Mouse (Mus musculus): ENCODE data around the gene Zfp51. TPM values are rescaled to one million over a fixed set of nuclear protein-coding genes. Genes with fewer than 3 reads are reported as not detected.

Zfp51 gene
- 7.3 TPM for polyA plus RNA-seq (2014; fragmentation: Illumina TruSeq; extraction: RNeasy Lipid Tissue Mini Kit (QIAGEN cat#74804); ENCODE audit: low read depth, low replicate concordance)

DNA sequence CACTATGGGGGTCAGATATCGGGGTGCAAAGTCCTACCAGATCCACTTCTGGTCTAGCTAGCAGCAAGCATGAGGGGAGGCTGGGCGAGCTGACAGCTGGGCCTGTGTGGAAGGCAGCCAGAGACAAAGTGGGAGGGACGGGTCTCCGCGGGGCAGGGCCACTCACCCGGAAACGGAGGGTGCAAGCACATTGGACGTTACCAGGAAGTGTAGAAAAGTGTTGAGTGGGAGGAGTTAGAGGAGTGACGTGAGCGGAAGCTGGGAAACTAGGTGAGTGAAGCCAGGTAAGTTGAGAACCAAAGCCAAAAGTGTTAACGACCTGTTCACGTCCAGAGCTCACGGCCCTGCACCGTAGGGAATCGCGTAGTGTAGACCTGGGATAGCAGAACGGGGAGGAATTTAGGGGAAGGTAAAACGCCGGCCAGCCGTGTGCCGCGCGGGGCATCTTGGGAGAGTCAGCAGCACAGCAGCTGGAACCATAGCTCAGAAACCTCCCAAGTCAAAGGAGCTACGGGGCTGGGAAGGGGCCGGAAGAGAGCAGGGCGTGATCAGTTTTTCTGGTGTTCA lies at the start of gene Zfp51:
Zfp51 (plus strand) TSS at position 237 of the 567 bp plus-strand sequence.

DNA sequence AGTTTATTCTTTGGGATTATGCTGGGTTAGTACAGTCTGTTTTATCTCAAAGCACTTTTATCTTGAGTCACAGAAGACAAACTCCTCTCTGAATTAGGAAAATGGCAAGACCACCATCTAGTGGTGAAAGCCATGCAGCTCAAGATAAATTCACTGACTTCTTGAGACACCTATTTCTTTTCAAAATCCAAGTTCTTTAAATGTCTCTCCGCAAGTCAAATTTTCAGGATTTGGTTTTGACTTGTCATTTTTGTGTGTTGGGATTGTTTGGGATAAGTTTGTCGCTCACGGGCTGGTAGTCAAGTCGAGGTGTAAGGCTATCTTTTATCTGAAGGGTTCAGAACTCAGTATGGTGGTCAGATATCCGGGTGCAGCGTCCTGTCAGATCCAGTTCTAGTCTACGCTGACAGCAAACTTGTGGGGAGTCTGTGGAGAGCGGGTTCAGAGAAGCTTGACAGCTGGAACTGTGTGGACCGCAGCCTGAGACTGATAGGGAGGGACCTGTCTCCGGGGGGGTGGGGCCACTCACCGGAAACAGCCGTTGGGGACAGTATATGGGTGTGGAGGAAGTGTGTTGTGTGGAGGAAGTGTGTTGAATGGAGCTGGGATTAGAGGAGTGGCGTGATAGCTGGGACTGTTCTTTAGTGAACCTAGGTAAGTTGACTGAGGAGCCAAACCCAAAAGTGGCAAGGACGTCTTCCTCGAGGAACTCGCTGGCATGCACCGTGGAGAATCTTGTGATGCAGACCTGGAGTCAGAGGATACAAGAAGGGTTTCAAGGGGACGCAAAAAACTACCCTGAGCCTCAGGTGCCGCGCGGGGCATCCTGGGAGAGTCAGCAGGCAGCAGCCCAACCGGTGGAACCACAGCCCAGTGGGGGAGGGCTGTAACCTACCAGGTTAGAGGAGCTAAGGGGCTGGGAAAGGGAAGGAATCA lies 27.2 kb upstream of the Zfp51 start, which contains the start of gene Zfp54:
Zfp54 (plus strand) TSS at position 564 of the 936 bp plus-strand sequence.

DNA sequence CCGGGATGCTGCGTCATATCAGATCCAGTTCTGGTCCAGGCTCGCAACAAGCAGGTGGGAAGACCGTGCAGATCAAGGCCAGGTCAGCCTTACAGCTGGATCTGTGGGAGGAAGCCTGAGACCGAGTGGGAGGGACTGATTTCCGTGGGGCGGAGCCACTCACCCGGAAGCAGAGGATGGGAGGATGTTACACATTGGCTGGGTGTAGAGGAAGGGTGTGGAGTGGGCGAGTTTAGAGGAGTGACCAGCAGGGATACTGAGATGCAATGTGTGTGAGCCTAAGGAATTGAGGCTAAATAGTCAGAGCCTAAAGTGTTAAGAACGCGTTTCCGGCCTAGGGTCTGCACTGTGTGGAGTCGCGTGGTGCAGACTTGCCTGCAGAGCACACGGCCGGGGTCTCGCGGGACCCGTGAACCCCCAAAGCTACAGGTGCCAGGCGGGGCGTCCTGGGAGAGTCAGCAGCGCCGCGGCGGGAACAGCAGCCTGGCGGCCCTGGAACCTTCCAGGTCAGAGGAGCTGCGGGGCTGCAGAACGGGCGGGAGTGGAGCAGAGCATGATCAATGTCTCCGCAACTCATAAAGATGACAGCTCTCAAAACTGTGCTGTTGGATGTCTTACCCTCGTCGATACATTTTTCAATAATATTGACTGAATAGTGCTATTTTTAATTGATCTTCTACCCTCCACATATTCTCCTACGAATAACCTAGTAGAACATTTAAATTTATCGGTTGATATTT lies 38.8 kb downstream of the Zfp51 start, which contains the start of gene Zfp53:
Zfp53 (plus strand) TSS at position 239 of the 740 bp plus-strand sequence.

Other genes starting within 250 kb of the Zfp51 start
- gene Vmn1r234, start 224.3 kb upstream of the Zfp51 start, polyA plus RNA-seq (2014; fragmentation: Illumina TruSeq; extraction: RNeasy Lipid Tissue Mini Kit (QIAGEN cat#74804); ENCODE audit: low read depth, low replicate concordance), result not detected
- gene Vmn1r235, start 194.0 kb upstream of the Zfp51 start, polyA plus RNA-seq (2014; fragmentation: Illumina TruSeq; extraction: RNeasy Lipid Tissue Mini Kit (QIAGEN cat#74804); ENCODE audit: low read depth, low replicate concordance), result not detected
- gene Vmn1r236, start 167.4 kb upstream of the Zfp51 start, polyA plus RNA-seq (2014; fragmentation: Illumina TruSeq; extraction: RNeasy Lipid Tissue Mini Kit (QIAGEN cat#74804); ENCODE audit: low read depth, low replicate concordance), result not detected
- not detected for gene Vmn1r237, start 138.5 kb upstream of the Zfp51 start, polyA plus RNA-seq (2014; fragmentation: Illumina TruSeq; extraction: RNeasy Lipid Tissue Mini Kit (QIAGEN cat#74804); ENCODE audit: low read depth, low replicate concordance)
- 4.5 TPM for gene Zfp677, start 66.6 kb upstream of the Zfp51 start, polyA plus RNA-seq (2014; fragmentation: Illumina TruSeq; extraction: RNeasy Lipid Tissue Mini Kit (QIAGEN cat#74804); ENCODE audit: low read depth, low replicate concordance)
- gene Zfp54, start 27.1 kb upstream of the Zfp51 start, polyA plus RNA-seq (2014; fragmentation: Illumina TruSeq; extraction: RNeasy Lipid Tissue Mini Kit (QIAGEN cat#74804); ENCODE audit: low read depth, low replicate concordance), result 6.2 TPM
- gene Zfp53, start 38.6 kb downstream of the Zfp51 start, polyA plus RNA-seq (2014; fragmentation: Illumina TruSeq; extraction: RNeasy Lipid Tissue Mini Kit (QIAGEN cat#74804); ENCODE audit: low read depth, low replicate concordance), result 6.8 TPM
- gene Zfp52, start 85.2 kb downstream of the Zfp51 start, polyA plus RNA-seq (2014; fragmentation: Illumina TruSeq; extraction: RNeasy Lipid Tissue Mini Kit (QIAGEN cat#74804); ENCODE audit: low read depth, low replicate concordance), result 5.8 TPM
- gene Zfp948, start 116.6 kb downstream of the Zfp51 start, polyA plus RNA-seq (2014; fragmentation: Illumina TruSeq; extraction: RNeasy Lipid Tissue Mini Kit (QIAGEN cat#74804); ENCODE audit: low read depth, low replicate concordance), result 8.3 TPM
- 7.1 TPM for gene Zfp983, start 200.2 kb downstream of the Zfp51 start, polyA plus RNA-seq (2014; fragmentation: Illumina TruSeq; extraction: RNeasy Lipid Tissue Mini Kit (QIAGEN cat#74804); ENCODE audit: low read depth, low replicate concordance)
- gene Gm10226, start 241.5 kb downstream of the Zfp51 start, polyA plus RNA-seq (2014; fragmentation: Illumina TruSeq; extraction: RNeasy Lipid Tissue Mini Kit (QIAGEN cat#74804); ENCODE audit: low read depth, low replicate concordance), result 5.4 TPM

All from adipose tissue, adult 10 weeks (tissue).